Mouse (Mus musculus): ENCODE data around the gene Snap25.

DNA sequence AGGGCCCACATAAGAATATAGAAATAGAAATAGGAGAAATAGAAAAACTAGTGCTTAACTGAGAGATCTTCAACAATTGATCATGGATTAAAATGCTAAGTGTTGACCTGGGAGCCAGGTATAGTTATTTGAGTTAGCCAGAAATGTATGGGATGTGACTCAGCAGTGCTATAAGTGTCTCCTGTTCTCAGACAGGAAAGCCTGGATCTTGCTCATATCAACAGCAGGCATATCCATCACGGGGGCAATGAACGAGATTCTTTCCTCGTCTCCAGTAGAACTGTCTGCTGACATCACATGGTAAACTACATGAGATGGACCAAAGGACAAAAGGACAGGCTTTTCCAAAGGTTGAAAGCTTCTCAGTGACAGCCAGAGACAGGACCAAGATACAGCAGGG lies 88.8 kb downstream of the Snap25 start:
- no peak for TF ChIP-seq CTCF (IDR thresholded peaks at IDR 0.05; ENCODE audit: low read depth, low read length)
- no peak for TF ChIP-seq POLR2AphosphoS5 (IDR thresholded peaks at IDR 0.05; ENCODE audit: insufficient replicate concordance, low read depth, low read length)
- no peak for TF ChIP-seq TAL1 (conservative IDR thresholded peaks at IDR 0.05; ENCODE audit: low read depth, low read length)

Data from G1E (cell line).